Mouse (Mus musculus): ENCODE data around the gene Olfr1489. TPM values are rescaled to one million over a fixed set of nuclear protein-coding genes. Genes with fewer than 3 reads are reported as not detected.
"Not testable (repeated sequence)": the region's sequence is repeated elsewhere in the genome, so short reads cannot be mapped to it uniquely, and the experiment has no call there.

Olfr1489 gene
- not detected in 2 replicates for polyA plus RNA-seq (2014; fragmentation: Nextera tagmentation; extraction: Ambion mirVana)

GRCm38 (mm10) chr19:13631321-13631720 lies at the start of gene Olfr1489:
Gene Olfr1489, plus strand, starts transcription at chr19:13631621.
- Histone ChIP-seq H3K4me1 (replicated peaks; ENCODE audit: control insufficient read depth, insufficient read depth, low read length) (no peaks in the 10 kb centered on the region), H3K9me3 (ENCODE audit: control insufficient read depth, low read length) (no peaks in the 10 kb centered on the region), H3K27me3 (ENCODE audit: control insufficient read depth, insufficient read depth, low read length) (no peaks in the 10 kb centered on the region), H3K9ac (ENCODE audit: low read depth, low read length) (no peak within 1 kb of the TSS), H3K4me3 (ENCODE audit: low read depth, low read length) (no peak within 1 kb of the TSS), H3K36me3 (ENCODE audit: control insufficient read depth, insufficient read depth, low read length) (no peaks in the 10 kb centered on the region), H3K27ac (ENCODE audit: low read depth, low read length) (no peak within 1 kb of the TSS), H3K4me2 (replicated peaks; ENCODE audit: low read depth, low read length) (no peak within 1 kb of the TSS)
- WGBS: 91% methylated on average over 1 of the region's 1 CpGs
- no peak for DNase-seq (ENCODE audit: low spot score)
- no peak for ATAC-seq (ENCODE audit: low FRiP score)

- 94% methylated on average over 1 of the region's 1 CpGs for WGBS
- ATAC-seq (ENCODE audit: low FRiP score) (no peak), DNase-seq (ENCODE audit: low spot score) (no peak)
- H3K27ac ChIP-seq (ENCODE audit: low read depth, low read length): no peak within 1 kb of the TSS
- H3K36me3 ChIP-seq (ENCODE audit: control insufficient read depth, insufficient read depth, low read length): no peaks in the 10 kb centered on the region
- H3K9ac ChIP-seq (ENCODE audit: low read depth, low read length): no peak within 1 kb of the TSS
- no peak within 1 kb of the TSS for H3K4me2 ChIP-seq (replicated peaks; ENCODE audit: low read depth, low read length)
- H3K4me3 ChIP-seq (ENCODE audit: low read depth, low read length): no peak within 1 kb of the TSS
- H3K9me3 ChIP-seq (ENCODE audit: control insufficient read depth, low read length): no peaks in the 10 kb centered on the region
- H3K4me1 ChIP-seq (replicated peaks; ENCODE audit: control insufficient read depth, insufficient read depth, low read length): no peaks in the 10 kb centered on the region
- H3K27me3 ChIP-seq (ENCODE audit: control insufficient read depth, insufficient read depth, low read length): no peaks in the 10 kb centered on the region
These were observed 48.2 kb upstream of the Olfr1489 start, which contains the start of gene Olfr1484 for GRCm38 (mm10) chr19:13583211-13583610. Gene Olfr1484, plus strand, starts transcription at chr19:13583511.

- not testable (repeated sequence) for H3K4me3 ChIP-seq (ENCODE audit: low read depth, low read length); H3K36me3 ChIP-seq (ENCODE audit: control insufficient read depth, insufficient read depth, low read length); H3K4me1 ChIP-seq (replicated peaks; ENCODE audit: control insufficient read depth, insufficient read depth, low read length); DNase-seq (ENCODE audit: low spot score); H3K27ac ChIP-seq (ENCODE audit: low read depth, low read length); H3K27me3 ChIP-seq (ENCODE audit: control insufficient read depth, insufficient read depth, low read length); H3K4me2 ChIP-seq (replicated peaks; ENCODE audit: low read depth, low read length); ATAC-seq (ENCODE audit: low FRiP score); H3K9me3 ChIP-seq (ENCODE audit: control insufficient read depth, low read length); H3K9ac ChIP-seq (ENCODE audit: low read depth, low read length)
- 94% methylated on average over 2 of the region's 2 CpGs for WGBS
These were observed 14.3 kb upstream of the Olfr1489 start, which contains the start of gene Olfr1487 for GRCm38 (mm10) chr19:13617075-13617474. Gene Olfr1487, plus strand, starts transcription at chr19:13617375.

- no peaks in the 10 kb centered on the region for H3K27me3 ChIP-seq (ENCODE audit: control insufficient read depth, insufficient read depth, low read length)
These were observed 19.4 kb downstream of the Olfr1489 start, which contains the start of gene Olfr1490 for GRCm38 (mm10) chr19:13650791-13651190. Gene Olfr1490, plus strand, starts transcription at chr19:13651091.

More at GRCm38 (mm10) chr19:13650791-13651190, 19.4 kb downstream of the Olfr1489 start, which contains the start of gene Olfr1490:
- Histone ChIP-seq H3K4me2 (replicated peaks; ENCODE audit: low read depth, low read length) (no peak within 1 kb of the TSS), H3K4me3 (ENCODE audit: low read depth, low read length) (no peak within 1 kb of the TSS), H3K27ac (ENCODE audit: low read depth, low read length) (no peak within 1 kb of the TSS), H3K9ac (ENCODE audit: low read depth, low read length) (no peak within 1 kb of the TSS), H3K4me1 (replicated peaks; ENCODE audit: control insufficient read depth, insufficient read depth, low read length) (no peaks in the 10 kb centered on the region), H3K9me3 (ENCODE audit: control insufficient read depth, low read length) (no peaks in the 10 kb centered on the region), H3K36me3 (ENCODE audit: control insufficient read depth, insufficient read depth, low read length) (no peaks in the 10 kb centered on the region)
- 85% methylated on average over 1 of the region's 1 CpGs for WGBS
- no peak for DNase-seq (ENCODE audit: low spot score)
- ATAC-seq (ENCODE audit: low FRiP score): no peak

Other genes with a start within 250 kb of the Olfr1489 start
- gene Olfr1469, start 223.8 kb upstream of the Olfr1489 start, polyA plus RNA-seq (2014; fragmentation: Nextera tagmentation; extraction: Ambion mirVana): not detected in 2 replicates
- gene Olfr1471, start 188.2 kb upstream of the Olfr1489 start, polyA plus RNA-seq (2014; fragmentation: Nextera tagmentation; extraction: Ambion mirVana): not detected in 2 replicates
- not detected in 2 replicates for gene Olfr1472, start 175.5 kb upstream of the Olfr1489 start, polyA plus RNA-seq (2014; fragmentation: Nextera tagmentation; extraction: Ambion mirVana)
- gene Olfr1474, start 162.1 kb upstream of the Olfr1489 start, polyA plus RNA-seq (2014; fragmentation: Nextera tagmentation; extraction: Ambion mirVana): not detected in 2 replicates
- not detected in 2 replicates for gene Olfr1475, start 151.4 kb upstream of the Olfr1489 start, polyA plus RNA-seq (2014; fragmentation: Nextera tagmentation; extraction: Ambion mirVana)
- gene Olfr1477, start 131.1 kb upstream of the Olfr1489 start, polyA plus RNA-seq (2014; fragmentation: Nextera tagmentation; extraction: Ambion mirVana): not detected in 2 replicates
- not detected in 2 replicates for gene Olfr1480, start 103.7 kb upstream of the Olfr1489 start, polyA plus RNA-seq (2014; fragmentation: Nextera tagmentation; extraction: Ambion mirVana)
- not detected in 2 replicates for gene Olfr1484, start 48.1 kb upstream of the Olfr1489 start, polyA plus RNA-seq (2014; fragmentation: Nextera tagmentation; extraction: Ambion mirVana)
- not detected in 2 replicates for gene Olfr1487, start 14.2 kb upstream of the Olfr1489 start, polyA plus RNA-seq (2014; fragmentation: Nextera tagmentation; extraction: Ambion mirVana)
- gene Olfr1490, start 19.5 kb downstream of the Olfr1489 start, polyA plus RNA-seq (2014; fragmentation: Nextera tagmentation; extraction: Ambion mirVana): not detected in 2 replicates
- not detected in 2 replicates for gene Olfr1491, start 65.6 kb downstream of the Olfr1489 start, polyA plus RNA-seq (2014; fragmentation: Nextera tagmentation; extraction: Ambion mirVana)
- gene Olfr1493-ps1, start 91.7 kb downstream of the Olfr1489 start, polyA plus RNA-seq (2014; fragmentation: Nextera tagmentation; extraction: Ambion mirVana): not detected in 2 replicates
- gene Olfr1494, start 108.1 kb downstream of the Olfr1489 start, polyA plus RNA-seq (2014; fragmentation: Nextera tagmentation; extraction: Ambion mirVana): not detected in 2 replicates
- gene Olfr1495, start 133.0 kb downstream of the Olfr1489 start, polyA plus RNA-seq (2014; fragmentation: Nextera tagmentation; extraction: Ambion mirVana): not detected in 2 replicates
- gene Olfr1496, start 146.3 kb downstream of the Olfr1489 start, polyA plus RNA-seq (2014; fragmentation: Nextera tagmentation; extraction: Ambion mirVana): not detected in 2 replicates
- gene Olfr1497, start 166.6 kb downstream of the Olfr1489 start, polyA plus RNA-seq (2014; fragmentation: Nextera tagmentation; extraction: Ambion mirVana): not detected in 2 replicates
- gene Olfr1499, start 187.8 kb downstream of the Olfr1489 start, polyA plus RNA-seq (2014; fragmentation: Nextera tagmentation; extraction: Ambion mirVana): not detected in 2 replicates
- gene Olfr1500, start 198.9 kb downstream of the Olfr1489 start, polyA plus RNA-seq (2014; fragmentation: Nextera tagmentation; extraction: Ambion mirVana): not detected in 2 replicates
- not detected in 2 replicates for gene Olfr1501, start 219.1 kb downstream of the Olfr1489 start, polyA plus RNA-seq (2014; fragmentation: Nextera tagmentation; extraction: Ambion mirVana)
- gene Olfr1502, start 230.2 kb downstream of the Olfr1489 start, polyA plus RNA-seq (2014; fragmentation: Nextera tagmentation; extraction: Ambion mirVana): not detected in 2 replicates